In genomic region chr17:84958986-84959664, GRCm38 (mm10) we compare ENCODE assay signal across 8 mouse cellular contexts. TPM values are rescaled to one million over a fixed set of nuclear protein-coding genes. Genes with fewer than 3 reads are reported as not detected.
DNase-seq lines count a peak whose midpoint lies in the region; ATAC-seq and TF ChIP-seq lines count a peak whose summit lies in the region.

No protein-coding gene starts in this region.

- no peaks in the 10 kb centered on the region for H3K36me3 ChIP-seq in kidney, embryonic 16.5 days (ENCODE audit: insufficient read depth, low read length)
- H3K36me3 ChIP-seq in hindbrain, embryonic 13.5 days, result no peaks in the 10 kb centered on the region
- H3K36me3 ChIP-seq in midbrain, embryonic 15.5 days (replicated peaks), result no peaks in the 10 kb centered on the region

- peak overlapping the region; percentile 96 for H3K4me3 ChIP-seq in kidney, embryonic 16.5 days (ENCODE audit: low read length)
- peak overlapping the region; percentile 74 for H3K4me3 ChIP-seq in hindbrain, embryonic 13.5 days
- H3K4me3 ChIP-seq in midbrain, embryonic 15.5 days, result peak overlapping the region; percentile 100

- no peaks in the 10 kb centered on the region for H3K9me3 ChIP-seq in kidney, embryonic 16.5 days (ENCODE audit: low read length)
- H3K9me3 ChIP-seq in hindbrain, embryonic 13.5 days, result no peaks in the 10 kb centered on the region
- no peaks in the 10 kb centered on the region for H3K9me3 ChIP-seq in midbrain, embryonic 15.5 days

- peaks cover 18% of the 10 kb centered on the region for H3K4me1 ChIP-seq in kidney, embryonic 16.5 days (ENCODE audit: insufficient read depth, low read length)
- H3K4me1 ChIP-seq in hindbrain, embryonic 13.5 days (replicated peaks), result peaks cover 38% of the 10 kb centered on the region
- peaks cover 32% of the 10 kb centered on the region for H3K4me1 ChIP-seq in midbrain, embryonic 15.5 days

- ATAC-seq in kidney, embryonic 16.5 days (ENCODE audit: low FRiP score, low TSS enrichment), result no peak
- ATAC-seq in hindbrain, embryonic 13.5 days (ENCODE audit: low FRiP score), result no peak
- no peak for ATAC-seq in midbrain, embryonic 15.5 days (replicated peaks)

- peak overlapping the region; percentile 68 for H3K4me2 ChIP-seq in kidney, embryonic 16.5 days (replicated peaks; ENCODE audit: low read depth, low read length)
- H3K4me2 ChIP-seq in hindbrain, embryonic 13.5 days, result peak overlapping the region; percentile 71
- H3K4me2 ChIP-seq in midbrain, embryonic 15.5 days, result peak overlapping the region; percentile 64

- no peak for DNase-seq in kidney, adult 11 months
- peak; percentile 4 for DNase-seq in brain, embryonic 14.5 days (ENCODE audit: low read depth)
- no peak for DNase-seq in embryo, embryonic 9.5 days (ENCODE audit: extremely low spot score)
- no peak for DNase-seq in cerebellum, postnatal 36 days
- no peak for DNase-seq in kidney, postnatal 4 days

- H3K27me3 ChIP-seq in kidney, embryonic 16.5 days (ENCODE audit: insufficient read depth, low read length), result no peaks in the 10 kb centered on the region
- no peaks in the 10 kb centered on the region for H3K27me3 ChIP-seq in hindbrain, embryonic 13.5 days
- H3K27me3 ChIP-seq in midbrain, embryonic 15.5 days (replicated peaks), result no peaks in the 10 kb centered on the region

- no peak for TF ChIP-seq CTCF in brain, embryonic 14.5 days (IDR thresholded peaks at IDR 0.05; ENCODE audit: borderline replicate concordance, extremely low read depth, insufficient read depth, insufficient read length)

- peak overlapping the region; percentile 97; the same call in 1 of the 2 replicates for H3K9ac ChIP-seq in kidney, embryonic 16.5 days (replicated peaks; ENCODE audit: low read length)
- H3K9ac ChIP-seq in hindbrain, embryonic 13.5 days, result peak overlapping the region; percentile 95
- peak overlapping the region; percentile 90 for H3K9ac ChIP-seq in midbrain, embryonic 15.5 days

- 26% methylated on average over 6 of the region's 6 CpGs for WGBS in kidney, embryonic 16.5 days
- 39% methylated on average over 6 of the region's 6 CpGs for WGBS in hindbrain, embryonic 13.5 days
- 26% methylated on average over 6 of the region's 6 CpGs for WGBS in midbrain, embryonic 15.5 days

- TF ChIP-seq POLR2A in brain, embryonic 14.5 days (IDR thresholded peaks at IDR 0.05; ENCODE audit: borderline replicate concordance, extremely low read depth, insufficient read depth, insufficient read length, poor library complexity, severe bottlenecking), result no peak

- no peak overlapping the region for H3K27ac ChIP-seq in kidney, embryonic 16.5 days (ENCODE audit: low read length)
- no peak overlapping the region for H3K27ac ChIP-seq in hindbrain, embryonic 13.5 days
- H3K27ac ChIP-seq in midbrain, embryonic 15.5 days, result no peak overlapping the region

RNA-seq across cellular contexts. Expression of gene Ppm1b, which starts 2.6 kb away (rescaled TPM):
- polyA plus RNA-seq in kidney, embryonic 16.5 days (2015; fragmentation: Nextera tagmentation; extraction: Ambion mirVana), result 73.7 and 74.5 TPM in 2 replicates
- polyA plus RNA-seq in brain, embryonic 14.5 days (2012; rRNA removed), result 71.0 and 84.2 TPM in 2 replicates
- polyA plus RNA-seq in hindbrain, embryonic 13.5 days (2015; fragmentation: Nextera tagmentation; extraction: Ambion mirVana), result 89.6 and 97.2 TPM in 2 replicates
- 91.7 and 95.1 TPM in 2 replicates for polyA plus RNA-seq in midbrain, embryonic 15.5 days (2015; fragmentation: Nextera tagmentation; extraction: Ambion mirVana)
